Mouse (Mus musculus): ENCODE measurements around the gene Zfp65. TPM values are rescaled to one million over a fixed set of nuclear protein-coding genes. Genes with fewer than 3 reads are reported as not detected.
"Not testable (repeated sequence)": the region's sequence is repeated elsewhere in the genome, so short reads cannot be mapped to it uniquely, and the experiment has no call there.

Zfp65 gene
- polyA plus RNA-seq, 1 experiment from 2014 or later, result 7.1 TPM

DNA sequence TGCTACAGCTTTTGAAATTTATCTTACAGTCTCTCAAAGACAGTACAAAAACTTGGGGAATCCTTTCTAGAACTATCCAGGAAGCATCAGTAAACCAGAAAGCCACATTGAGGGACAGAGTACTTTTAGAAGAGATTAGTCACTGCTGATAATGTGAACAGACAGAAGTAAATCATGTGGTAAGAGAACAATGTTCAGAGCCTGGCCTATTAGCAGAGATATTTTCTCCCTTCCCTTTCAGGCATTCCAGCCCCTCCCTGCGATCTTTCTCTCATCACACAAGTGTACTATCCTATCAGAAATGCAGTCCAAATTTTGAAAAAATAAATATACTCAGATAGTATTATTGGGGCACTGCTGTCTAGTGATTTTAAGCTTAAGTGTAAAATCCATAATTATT lies 867 bp downstream of the Zfp65 start:
- H3K9ac ChIP-seq (replicated peaks; ENCODE audit: low read length), result no peak overlapping the region
- H3K4me1 ChIP-seq (ENCODE audit: insufficient read depth, low read length), result peaks cover 18% of the 10 kb centered on the region; the same call in 1 of the 2 replicates
- WGBS, result 84% methylated on average over 1 of the region's 1 CpGs
- no peaks in the 10 kb centered on the region for H3K36me3 ChIP-seq (ENCODE audit: insufficient read depth, low read length)
- peak overlapping the region; percentile 66 for H3K4me3 ChIP-seq (ENCODE audit: low read length)
- H3K27ac ChIP-seq (ENCODE audit: low read length), result no peak overlapping the region
- H3K27me3 ChIP-seq (ENCODE audit: insufficient read depth, low read length), result no peaks in the 10 kb centered on the region
- peak overlapping the region; percentile 62 for H3K4me2 ChIP-seq (replicated peaks; ENCODE audit: low read depth, low read length)
- no peak for ATAC-seq (ENCODE audit: low FRiP score, low TSS enrichment)
- 0 out of 2 replicates have a peak, but pooled peaks cover 3% of the 10 kb centered on the region for H3K9me3 ChIP-seq (ENCODE audit: low read length)

DNA sequence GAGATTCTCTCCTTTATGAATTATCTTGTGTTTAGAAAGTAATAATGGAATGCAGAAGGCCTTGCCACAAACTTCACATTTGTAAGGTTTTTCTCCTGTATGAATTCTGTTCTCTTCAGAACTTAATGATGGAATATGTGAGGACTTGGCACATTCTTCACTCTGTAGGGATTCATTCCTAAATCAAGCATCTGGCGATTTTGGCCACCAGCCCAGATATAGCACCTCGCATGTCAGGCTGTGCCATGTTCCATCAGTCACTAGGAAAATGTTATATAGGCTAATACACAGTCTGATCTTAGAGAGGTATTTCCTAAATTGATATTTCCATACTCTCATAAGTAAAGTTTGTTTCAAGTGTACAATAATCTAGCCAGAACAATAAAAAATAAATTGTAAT lies 3.6 kb downstream of the Zfp65 start:
- not testable (repeated sequence) for H3K4me2 ChIP-seq (replicated peaks; ENCODE audit: low read depth, low read length); H3K9ac ChIP-seq (replicated peaks; ENCODE audit: low read length); H3K4me3 ChIP-seq (ENCODE audit: low read length); H3K9me3 ChIP-seq (ENCODE audit: low read length); H3K36me3 ChIP-seq (ENCODE audit: insufficient read depth, low read length); ATAC-seq (ENCODE audit: low FRiP score, low TSS enrichment); H3K27ac ChIP-seq (ENCODE audit: low read length); H3K27me3 ChIP-seq (ENCODE audit: insufficient read depth, low read length)
- 80% methylated on average over 2 of the region's 2 CpGs for whole genome bisulfite sequencing
- peaks cover 20% of the 10 kb centered on the region; the same call in 1 of the 2 replicates for H3K4me1 ChIP-seq (ENCODE audit: insufficient read depth, low read length)

DNA sequence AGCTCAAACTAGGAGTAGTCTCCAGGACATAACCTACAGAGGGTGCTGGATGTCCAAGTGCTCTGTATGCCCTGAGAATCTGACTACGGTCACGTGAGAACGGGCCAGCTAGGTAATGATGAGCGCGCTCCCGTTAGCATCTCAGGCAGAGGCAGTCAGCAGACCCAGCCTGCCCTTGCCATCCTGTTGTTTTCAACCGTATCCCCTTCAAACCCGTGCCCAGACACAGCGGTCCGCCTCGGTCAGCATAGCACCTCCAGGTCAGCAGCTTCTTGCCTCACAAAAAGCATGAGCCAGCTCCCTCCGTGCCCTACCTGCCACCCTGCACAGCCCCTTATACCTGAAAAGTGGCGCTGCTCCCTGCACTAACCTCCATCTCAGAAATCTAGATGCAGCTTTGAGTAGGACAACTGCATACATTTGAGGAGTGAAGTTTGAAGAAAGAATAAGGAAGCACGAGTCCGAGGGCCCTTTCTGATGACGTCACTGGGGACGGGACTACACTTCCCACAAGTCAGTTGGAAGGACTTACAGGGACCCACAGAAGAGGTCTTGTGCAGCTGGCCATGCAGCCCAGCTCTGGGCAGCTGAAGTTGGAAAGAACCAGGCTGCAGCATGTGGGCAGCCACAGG lies 5.0 kb downstream of the Zfp65 start:
- WGBS, result under 1% methylated on average over 17 of the region's 17 CpGs
- peaks cover 15% of the 10 kb centered on the region; the same call in 1 of the 2 replicates for H3K4me1 ChIP-seq (ENCODE audit: insufficient read depth, low read length)
- peak overlapping the region; percentile 87 for H3K9ac ChIP-seq (replicated peaks; ENCODE audit: low read length)
- H3K9me3 ChIP-seq (ENCODE audit: low read length), result no peaks in the 10 kb centered on the region
- H3K36me3 ChIP-seq (ENCODE audit: insufficient read depth, low read length), result no peaks in the 10 kb centered on the region
- no peaks in the 10 kb centered on the region for H3K27me3 ChIP-seq (ENCODE audit: insufficient read depth, low read length)
- H3K4me2 ChIP-seq (replicated peaks; ENCODE audit: low read depth, low read length), result peak overlapping the region; percentile 67
- H3K27ac ChIP-seq (ENCODE audit: low read length), result peak overlapping the region; percentile 66
- ATAC-seq (ENCODE audit: low FRiP score, low TSS enrichment), result peak; percentile 97
- H3K4me3 ChIP-seq (ENCODE audit: low read length), result peak overlapping the region; percentile 96

DNA sequence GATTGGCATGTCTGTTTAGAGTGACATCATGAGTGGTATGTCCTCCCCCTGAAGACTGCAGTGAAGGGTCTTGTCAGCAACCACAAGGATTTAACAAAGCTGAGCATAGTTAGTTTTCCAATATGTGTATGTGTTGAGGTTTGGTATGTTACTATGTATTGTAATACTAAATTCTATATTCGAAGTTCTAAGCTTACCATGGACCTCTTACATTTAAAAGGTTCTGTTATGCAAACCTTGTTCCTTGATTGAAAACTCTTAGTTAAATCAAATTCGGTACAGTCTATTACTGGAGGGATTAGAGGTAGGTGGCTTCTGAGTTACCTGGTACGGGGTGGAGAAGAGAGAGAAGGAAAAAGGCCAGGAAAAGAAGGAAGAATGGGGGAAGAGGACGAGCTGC lies 42.0 kb downstream of the Zfp65 start, which contains the start of gene Zfp738:
Gene Zfp738, minus strand, starts transcription at position 101 of the 400 bp plus-strand sequence.
- no peaks in the 10 kb centered on the region for H3K9me3 ChIP-seq (ENCODE audit: low read length)
- no peak within 1 kb of the TSS for H3K4me3 ChIP-seq (ENCODE audit: low read length)
- no peak within 1 kb of the TSS for H3K9ac ChIP-seq (replicated peaks; ENCODE audit: low read length)
- no peaks in the 10 kb centered on the region for H3K27me3 ChIP-seq (ENCODE audit: insufficient read depth, low read length)
- WGBS, result 85% methylated on average over 4 of the region's 4 CpGs
- peaks cover 3% of the 10 kb centered on the region; the same call in 1 of the 2 replicates for H3K4me1 ChIP-seq (ENCODE audit: insufficient read depth, low read length)
- ATAC-seq (ENCODE audit: low FRiP score, low TSS enrichment), result no peak
- H3K27ac ChIP-seq (ENCODE audit: low read length), result no peak within 1 kb of the TSS
- H3K4me2 ChIP-seq (replicated peaks; ENCODE audit: low read depth, low read length), result no peak within 1 kb of the TSS
- H3K36me3 ChIP-seq (ENCODE audit: insufficient read depth, low read length), result no peaks in the 10 kb centered on the region

DNA sequence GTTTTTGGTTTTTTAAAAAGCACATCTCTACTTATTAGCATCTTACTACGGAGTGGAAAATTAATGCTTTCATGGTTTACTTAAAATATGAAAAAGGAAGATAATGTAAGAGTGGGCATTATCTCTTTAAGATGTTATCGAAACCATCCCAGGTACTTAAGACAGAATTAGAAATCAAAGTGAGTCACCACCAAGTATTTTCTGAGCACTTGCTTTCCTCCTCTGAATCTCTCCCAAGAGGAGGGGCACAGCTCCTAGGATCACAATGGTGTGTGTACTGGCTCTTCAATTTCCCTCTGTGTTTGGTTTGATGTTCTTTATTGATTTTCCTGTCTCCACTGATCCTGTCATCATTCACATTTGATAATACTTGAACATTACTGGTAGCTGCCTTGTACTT lies 45.1 kb downstream of the Zfp65 start:
- ATAC-seq (ENCODE audit: low FRiP score, low TSS enrichment), result peak; percentile 52; the same call in 1 of the 2 replicates
- 86% methylated on average over 2 of the region's 2 CpGs for WGBS

DNA sequence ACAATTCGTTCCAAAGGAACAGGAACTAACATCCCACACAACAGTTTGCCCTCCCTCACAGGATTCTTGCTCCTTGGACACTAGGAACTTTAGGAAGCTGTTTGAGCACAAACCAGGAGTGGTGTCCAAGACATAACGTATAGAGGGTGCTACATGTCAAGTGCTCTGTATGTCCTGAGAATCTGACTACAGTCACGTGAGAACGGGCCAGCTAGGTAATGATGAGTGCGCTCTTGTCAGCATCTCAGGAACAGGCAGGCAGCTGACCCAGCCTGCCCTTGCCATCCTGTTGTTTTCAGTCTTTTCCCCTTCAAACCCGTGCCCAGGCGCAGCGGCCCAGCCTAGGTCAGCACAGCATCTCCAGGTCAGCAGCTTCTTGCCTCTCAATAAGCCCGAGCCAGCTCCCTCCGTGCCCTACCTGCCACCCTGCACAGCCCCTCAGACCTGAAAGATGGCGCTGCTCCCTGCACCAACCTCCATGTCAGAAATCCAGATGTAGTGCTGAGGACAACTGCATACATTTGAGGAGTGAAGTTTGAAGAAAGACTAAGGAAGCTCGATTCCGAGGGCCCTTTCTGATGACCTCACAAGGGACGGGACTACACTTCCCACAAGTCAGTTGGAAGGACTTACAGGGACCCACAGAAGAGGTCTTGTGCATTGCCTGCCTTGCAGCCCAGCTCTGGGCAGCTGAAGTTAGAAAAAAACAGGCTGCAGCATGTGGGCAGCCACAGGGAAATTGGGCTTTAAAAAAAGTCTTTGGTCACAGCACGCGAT lies 45.8 kb downstream of the Zfp65 start:
- H3K27ac ChIP-seq (ENCODE audit: low read length); H3K4me1 ChIP-seq (ENCODE audit: insufficient read depth, low read length); H3K27me3 ChIP-seq (ENCODE audit: insufficient read depth, low read length); H3K36me3 ChIP-seq (ENCODE audit: insufficient read depth, low read length); H3K9me3 ChIP-seq (ENCODE audit: low read length): not testable (repeated sequence)
- H3K4me3 ChIP-seq (ENCODE audit: low read length), result peak overlapping the region; percentile 85
- peak overlapping the region; percentile 72 for H3K4me2 ChIP-seq (replicated peaks; ENCODE audit: low read depth, low read length)
- peak overlapping the region; percentile 89 for H3K9ac ChIP-seq (replicated peaks; ENCODE audit: low read length)
- 11% methylated on average over 16 of the region's 16 CpGs for WGBS
- ATAC-seq (ENCODE audit: low FRiP score, low TSS enrichment), result peak; percentile 100

More for the DNA sequence above, 45.1 kb downstream of the Zfp65 start:
- H3K9ac ChIP-seq (replicated peaks; ENCODE audit: low read length); H3K27me3 ChIP-seq (ENCODE audit: insufficient read depth, low read length); H3K9me3 ChIP-seq (ENCODE audit: low read length); H3K4me1 ChIP-seq (ENCODE audit: insufficient read depth, low read length); H3K27ac ChIP-seq (ENCODE audit: low read length); H3K36me3 ChIP-seq (ENCODE audit: insufficient read depth, low read length): not testable (repeated sequence)
- Histone ChIP-seq H3K4me2 (replicated peaks; ENCODE audit: low read depth, low read length) (peak overlapping the region; percentile 49), H3K4me3 (ENCODE audit: low read length) (peak overlapping the region; percentile 85)

DNA sequence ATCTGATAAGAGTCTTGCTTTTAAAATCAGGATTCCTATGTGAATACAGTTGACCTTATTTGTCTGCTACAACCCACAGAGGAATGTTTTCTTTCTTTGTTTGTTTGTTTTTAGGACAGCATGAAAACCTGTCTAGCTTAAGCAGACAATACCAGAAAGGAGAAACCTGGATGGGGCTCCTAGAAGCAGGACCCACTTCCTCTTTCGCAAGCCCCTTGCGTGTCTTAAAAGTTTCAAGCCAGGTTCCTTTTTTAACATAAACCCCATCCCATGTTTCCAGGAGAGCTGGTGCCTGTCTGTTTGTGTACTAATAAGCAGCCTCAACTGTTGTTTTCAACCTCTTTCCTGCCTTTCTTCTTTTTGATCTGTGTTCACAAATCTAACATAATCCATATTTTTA lies 54.1 kb downstream of the Zfp65 start:
- H3K9ac ChIP-seq (replicated peaks; ENCODE audit: low read length), result no peak overlapping the region
- H3K4me3 ChIP-seq (ENCODE audit: low read length), result no peak overlapping the region
- no peaks in the 10 kb centered on the region for H3K27me3 ChIP-seq (ENCODE audit: insufficient read depth, low read length)
- WGBS, result 96% methylated on average over 2 of the region's 2 CpGs
- H3K27ac ChIP-seq (ENCODE audit: low read length), result no peak overlapping the region
- H3K4me2 ChIP-seq (replicated peaks; ENCODE audit: low read depth, low read length), result no peak overlapping the region
- no peaks in the 10 kb centered on the region for H3K9me3 ChIP-seq (ENCODE audit: low read length)
- no peaks in the 10 kb centered on the region for H3K4me1 ChIP-seq (ENCODE audit: insufficient read depth, low read length)
- ATAC-seq (ENCODE audit: low FRiP score, low TSS enrichment), result no peak
- peaks cover under 1% of the 10 kb centered on the region; the same call in 1 of the 2 replicates for H3K36me3 ChIP-seq (ENCODE audit: insufficient read depth, low read length)

Other genes with a start within 250 kb of the Zfp65 start
- 2.6 and 3.4 TPM in 2 replicates for gene Zfp874b, start 244.9 kb downstream of the Zfp65 start, polyA plus RNA-seq (2015; fragmentation: Nextera tagmentation; extraction: Ambion mirVana)
- 14.4 and 15.2 TPM in 2 replicates for gene Zfp58, start 228.6 kb downstream of the Zfp65 start, polyA plus RNA-seq (2015; fragmentation: Nextera tagmentation; extraction: Ambion mirVana)
- not detected in 2 replicates for gene Gm26965, start 203.0 kb downstream of the Zfp65 start, polyA plus RNA-seq (2015; fragmentation: Nextera tagmentation; extraction: Ambion mirVana)
- 26.1 and 28.3 TPM in 2 replicates for gene Zfp87, start 203.0 kb downstream of the Zfp65 start, polyA plus RNA-seq (2015; fragmentation: Nextera tagmentation; extraction: Ambion mirVana)
- 13.5 and 16.0 TPM in 2 replicates for gene Zfp748, start 175.3 kb downstream of the Zfp65 start, polyA plus RNA-seq (2015; fragmentation: Nextera tagmentation; extraction: Ambion mirVana)
- gene Zfp729b, start 119.5 kb downstream of the Zfp65 start, polyA plus RNA-seq (2015; fragmentation: Nextera tagmentation; extraction: Ambion mirVana), result 4.3 and 4.7 TPM in 2 replicates
- not detected in 2 replicates for gene Gm49345, start 91.4 kb downstream of the Zfp65 start, polyA plus RNA-seq (2015; fragmentation: Nextera tagmentation; extraction: Ambion mirVana)
- 3.1 TPM in 2 replicates for gene Zfp729a, start 91.4 kb downstream of the Zfp65 start, polyA plus RNA-seq (2015; fragmentation: Nextera tagmentation; extraction: Ambion mirVana)
- gene Zfp738, start 42.1 kb downstream of the Zfp65 start, polyA plus RNA-seq (2015; fragmentation: Nextera tagmentation; extraction: Ambion mirVana), result 11.0 and 13.4 TPM in 2 replicates
- 6.3 and 6.4 TPM in 2 replicates for gene Zfp85, start 26.1 kb upstream of the Zfp65 start, polyA plus RNA-seq (2015; fragmentation: Nextera tagmentation; extraction: Ambion mirVana)
- 2.6 and 2.7 TPM in 2 replicates for gene Zfp493, start 50.5 kb upstream of the Zfp65 start, polyA plus RNA-seq (2015; fragmentation: Nextera tagmentation; extraction: Ambion mirVana)
- gene Zfp273, start 84.6 kb upstream of the Zfp65 start, polyA plus RNA-seq (2015; fragmentation: Nextera tagmentation; extraction: Ambion mirVana), result 8.7 and 9.4 TPM in 2 replicates
- 2.1 and 3.6 TPM in 2 replicates for gene Gm10037, start 101.9 kb upstream of the Zfp65 start, polyA plus RNA-seq (2015; fragmentation: Nextera tagmentation; extraction: Ambion mirVana)
- not detected in 2 replicates for gene BC048507, start 134.2 kb upstream of the Zfp65 start, polyA plus RNA-seq (2015; fragmentation: Nextera tagmentation; extraction: Ambion mirVana)

All from kidney, embryonic 16.5 days (tissue).